Mouse (Mus musculus) embryonic fibroblast, embryonic 13.5 days (primary cell): Measurements from ENCODE around the gene Fam228b.

Source experiments
- CTCF ChIP-seq: IDR thresholded peaks from 2 replicates; pipeline ENCODE4 v1.5.1; 2011; ENCODE audit warnings: mild to moderate bottlenecking, control low read depth, low read length, moderate library complexity, borderline replicate concordance; ENCODE audit not compliant: insufficient read depth
- POLR2A ChIP-seq: IDR thresholded peaks from 2 replicates; pipeline ENCODE4 v1.6.1; 2011; ENCODE audit warnings: low read depth, mild to moderate bottlenecking, control low read depth, low read length, moderate library complexity

- peak; percentile 49; the same call in 1 of the 2 replicates for TF ChIP-seq CTCF
- TF ChIP-seq POLR2A, result no peak
Observed at GRCm38 (mm10) chr12:4793718-4794117, 24.7 kb upstream of the Fam228b start.
